Mouse (Mus musculus): ENCODE results near the gene Bhmt. TPM values are rescaled to one million over a fixed set of nuclear protein-coding genes. Genes with fewer than 3 reads are reported as not detected.
A peak's percentile ranks its signal among the peaks of the same experiment; 100 is the strongest.
"Not testable (repeated sequence)": the region's sequence is repeated elsewhere in the genome, so short reads cannot be mapped to it uniquely, and the experiment has no call there.

Gene Bhmt
- total RNA-seq, 1 experiment from 2014 or later, result 2.1 TPM

DNA sequence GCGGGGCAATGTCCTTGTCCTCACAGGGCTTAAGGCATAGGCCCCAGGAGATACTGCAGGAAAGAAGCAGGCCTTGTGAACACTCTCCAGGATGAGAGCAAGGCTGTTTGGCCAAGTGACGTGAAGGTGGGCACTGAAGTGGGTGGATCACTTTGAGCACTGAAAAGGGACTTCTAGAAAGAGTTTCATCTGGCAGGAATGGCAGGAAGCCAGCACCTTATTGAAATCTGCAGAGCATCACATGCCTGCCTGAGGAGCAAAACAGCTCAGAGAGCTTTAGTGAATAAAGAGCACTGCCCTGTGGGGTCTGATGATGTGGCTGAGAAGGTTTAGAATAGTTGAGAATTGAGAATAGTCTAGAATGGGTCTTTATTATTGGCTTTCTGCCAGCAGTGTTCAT lies 29.3 kb downstream of the Bhmt start:
- DNase-seq, result no peak

DNA sequence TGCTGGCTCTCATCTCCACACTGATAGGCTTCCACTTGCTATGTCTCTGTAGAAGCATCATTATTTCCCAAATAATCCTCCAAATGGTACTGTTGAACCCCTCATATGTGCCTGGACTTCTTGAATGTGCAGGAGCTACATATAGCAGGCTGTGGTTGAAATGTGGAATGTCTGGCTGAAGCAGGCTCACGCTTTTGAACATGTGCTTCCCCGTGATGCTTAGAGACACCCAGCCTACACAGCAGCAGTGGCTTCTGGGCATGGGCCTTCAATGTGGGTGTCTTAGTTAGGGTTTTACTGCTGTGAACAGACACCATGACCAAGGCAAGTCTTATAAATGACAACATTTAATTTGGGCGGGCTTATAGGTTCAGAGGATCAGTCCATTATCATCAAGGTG lies 30.1 kb downstream of the Bhmt start:
- DNase-seq, result no peak

DNA sequence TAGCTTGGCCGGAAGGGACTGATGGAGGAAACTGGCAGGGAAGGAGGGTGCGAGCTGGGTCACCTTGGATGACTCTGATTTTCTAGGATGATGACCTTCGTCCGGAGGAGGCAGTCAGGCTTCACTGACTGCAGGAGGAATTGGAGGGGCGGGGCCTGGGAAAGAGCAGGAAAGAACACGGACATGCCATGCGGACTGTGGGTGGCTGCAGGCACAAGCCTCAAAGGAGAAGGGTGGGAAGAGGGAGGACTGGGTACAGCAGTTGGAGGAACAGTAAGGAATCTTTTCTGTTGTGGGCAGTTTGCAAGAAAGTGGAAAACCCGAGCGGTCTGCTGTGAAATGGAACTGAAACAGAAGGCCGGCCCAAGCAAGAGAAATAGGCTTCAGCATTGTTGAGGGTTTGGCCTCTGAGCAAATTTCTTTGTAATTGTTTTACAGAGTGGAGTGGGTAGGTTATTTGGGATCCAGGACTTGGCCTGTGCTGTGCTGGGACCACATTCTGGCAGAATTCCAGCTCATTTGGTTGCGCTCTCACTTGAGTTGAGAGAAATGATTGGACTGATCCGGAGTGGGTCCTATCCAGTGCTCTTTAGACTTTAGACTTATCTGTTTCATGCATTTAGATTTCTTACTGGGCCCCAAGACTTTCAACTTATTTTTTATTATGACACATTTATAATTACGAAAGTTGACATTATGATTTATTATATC lies 30.7 kb downstream of the Bhmt start:
- peak; percentile 10 for DNase-seq

DNA sequence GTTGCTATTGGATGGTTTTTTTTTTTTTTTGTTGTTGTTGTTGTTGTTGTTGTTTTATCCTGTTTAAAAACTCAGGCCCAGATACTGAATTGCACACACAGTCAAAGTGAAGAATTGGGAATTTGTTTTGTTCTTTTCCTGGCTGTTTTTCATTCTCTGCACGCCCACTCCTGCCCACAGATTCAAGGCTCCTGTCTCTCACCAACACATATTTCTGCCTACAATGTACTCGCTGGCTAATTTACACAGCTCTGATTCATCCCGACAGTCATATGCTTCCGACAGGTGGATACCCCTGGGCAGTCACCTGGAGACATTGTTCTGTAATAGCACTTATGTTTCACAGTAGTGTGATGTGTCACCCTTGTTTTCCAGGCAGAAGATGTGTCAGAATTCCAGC lies 33.1 kb downstream of the Bhmt start:
- no peak for DNase-seq

DNA sequence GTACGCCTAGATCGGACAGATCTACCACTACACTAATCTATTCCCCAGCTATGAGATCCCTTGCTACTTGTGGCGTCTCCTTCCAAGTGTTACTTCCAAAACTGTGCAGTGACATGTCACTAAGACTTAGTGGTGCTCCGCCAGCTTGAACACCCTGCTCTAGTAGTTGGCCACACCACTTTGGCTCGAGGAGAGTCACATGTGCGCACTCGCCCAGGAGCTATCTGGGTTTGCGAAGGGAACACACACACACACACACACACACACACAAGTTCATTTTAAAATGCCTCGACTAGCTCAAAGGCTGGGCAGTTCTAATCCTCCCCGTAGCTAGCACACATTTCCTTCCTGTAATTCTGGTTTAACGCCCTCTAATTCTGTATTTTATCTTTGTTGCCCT lies 36.2 kb downstream of the Bhmt start:
- no peak for DNase-seq

DNA sequence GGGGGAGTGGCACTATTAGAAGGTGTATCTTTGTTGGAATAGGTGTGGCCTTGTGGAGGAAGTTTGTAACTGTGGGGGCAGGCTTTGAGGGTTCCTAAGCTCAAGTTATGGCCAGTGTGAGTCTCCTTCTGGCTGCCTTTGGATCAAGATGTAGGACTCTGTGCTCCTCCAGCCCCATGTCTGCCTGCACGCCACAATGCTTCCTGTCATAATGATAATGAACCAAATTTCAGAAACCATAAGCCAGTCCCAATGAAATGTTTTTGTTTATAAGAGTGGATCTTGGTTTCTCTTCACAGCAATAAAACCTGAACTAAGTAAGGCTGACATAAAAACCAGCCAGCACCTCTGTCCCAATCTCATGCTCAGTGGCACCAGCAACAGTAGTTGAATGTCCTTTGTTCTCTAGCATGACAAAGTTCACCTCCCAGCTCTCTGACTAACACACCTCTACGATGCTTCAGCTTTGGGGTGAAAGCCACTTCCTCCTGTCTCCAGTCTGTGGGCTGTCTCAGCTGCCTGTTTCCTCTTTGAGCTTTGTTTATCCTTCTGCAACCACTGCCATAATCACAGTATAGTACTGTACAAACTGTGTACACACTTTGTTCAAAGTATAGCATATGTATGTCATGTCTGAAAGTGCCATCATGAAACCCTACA lies 44.6 kb downstream of the Bhmt start:
- DNase-seq, result no peak

DNA sequence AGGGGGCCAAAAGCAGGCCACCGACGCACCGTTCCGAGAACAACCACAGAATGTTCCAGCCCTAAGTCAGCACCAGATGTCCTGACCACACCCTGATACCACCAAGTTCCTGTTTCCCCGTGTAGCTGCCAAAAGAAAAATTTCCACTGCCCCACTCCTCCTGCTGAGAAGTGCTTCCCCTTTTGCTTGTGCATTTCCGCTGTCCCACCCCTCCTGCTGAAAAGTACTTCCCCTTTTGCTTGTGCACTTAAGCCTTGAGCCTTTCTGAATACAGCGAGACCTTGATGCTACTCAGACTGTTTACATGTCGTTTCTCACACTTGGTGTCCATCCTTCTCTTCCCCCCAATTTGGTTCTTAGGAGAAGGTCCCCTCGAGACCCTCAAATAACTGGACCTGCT lies 55.2 kb downstream of the Bhmt start:
- not testable (repeated sequence) for DNase-seq

DNA sequence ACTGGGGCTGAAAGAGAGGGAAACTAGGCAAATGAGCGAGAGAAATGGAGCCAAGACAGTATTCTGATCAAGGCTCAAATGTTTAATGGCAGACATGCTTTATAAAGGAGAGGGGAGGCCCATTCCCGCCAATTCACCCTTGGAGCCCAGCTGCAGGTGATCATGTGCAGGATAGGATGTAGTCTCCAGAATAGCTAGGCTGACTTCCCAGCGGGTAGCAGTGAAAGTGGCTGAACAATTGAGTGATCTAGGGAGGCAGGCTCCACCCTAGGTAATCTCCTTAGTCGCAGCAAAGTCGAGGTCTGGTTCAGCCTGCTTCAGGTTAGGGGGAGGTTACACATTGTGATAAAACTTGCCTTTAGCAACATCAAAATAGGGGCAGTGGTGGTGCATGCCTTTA lies 57.3 kb downstream of the Bhmt start:
- no peak for DNase-seq

DNA sequence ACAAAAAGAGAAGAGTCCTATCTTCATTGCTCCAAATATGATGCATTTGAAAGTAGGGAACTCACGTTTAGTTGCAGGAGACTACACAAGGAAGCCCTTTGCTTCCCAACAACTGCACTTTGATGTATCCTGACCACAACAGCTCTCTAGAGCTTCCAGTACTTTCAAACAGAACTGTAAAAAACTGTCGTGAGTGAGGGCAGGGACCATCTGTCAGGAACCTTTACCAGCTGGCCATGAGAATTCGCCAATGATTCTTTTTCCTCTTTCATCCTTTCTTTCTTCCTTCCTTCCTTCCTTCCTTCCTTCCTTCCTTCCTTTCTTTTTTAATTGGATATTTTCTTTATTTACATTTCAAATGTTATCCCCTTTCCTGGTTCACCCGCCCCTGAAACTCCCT lies 68.1 kb downstream of the Bhmt start:
- no peak for DNase-seq

Other genes starting within 250 kb of the Bhmt start
- gene Jmy, start 138.2 kb downstream of the Bhmt start, total RNA-seq (2021), result 45.0 and 54.6 TPM in 2 replicates
- gene Bhmt2, start 36.3 kb upstream of the Bhmt start, total RNA-seq (2021), result 2.3 TPM in 1 of 2 replicates, not detected in the other
- 1.9 TPM in 1 of 2 replicates, not detected in the other for gene Dmgdh, start 36.5 kb upstream of the Bhmt start, total RNA-seq (2021)
- 37.8 and 41.9 TPM in 2 replicates for gene Arsb, start 133.7 kb upstream of the Bhmt start, total RNA-seq (2021)